In genomic region chr6:124863125-124863657, GRCm38 (mm10) we compare ENCODE assay signal across 8 mouse cellular contexts. TPM values are rescaled to one million over a fixed set of nuclear protein-coding genes. Genes with fewer than 3 reads are reported as not detected.
DNase-seq lines count a peak whose midpoint lies in the region; ATAC-seq lines count a peak whose summit lies in the region.

No protein-coding gene starts in this region.

- DNase-seq in left cerebral cortex, postnatal 25 days (ENCODE audit: low spot score in 2 of 2), result peak; percentile 20 to 37
- DNase-seq in left cerebral cortex, adult 18-20 months (ENCODE audit: low spot score in 2 of 2), result no peak
- peak; percentile 66 for DNase-seq in cerebellum, postnatal 14 days
- DNase-seq in hindbrain, embryonic 11.5 days (ENCODE audit: low spot score), result peak; percentile 43
- DNase-seq in midbrain, embryonic 14.5 days, result peak; percentile 68
- DNase-seq in spleen, adult 18-20 months, result no peak

- H3K27ac ChIP-seq in hindbrain, embryonic 11.5 days (ENCODE audit: low read depth, low read length), result peak overlapping the region; percentile 84
- H3K27ac ChIP-seq in midbrain, embryonic 14.5 days (replicated peaks; ENCODE audit: low read depth, low read length), result peak overlapping the region; percentile 96

- no peaks in the 10 kb centered on the region for H3K36me3 ChIP-seq in hindbrain, embryonic 11.5 days (ENCODE audit: control insufficient read depth, insufficient read depth, low read length)
- H3K36me3 ChIP-seq in midbrain, embryonic 14.5 days (ENCODE audit: control insufficient read depth, insufficient read depth, low read length), result peaks cover 20% of the 10 kb centered on the region

- peak overlapping the region; percentile 66 for H3K9ac ChIP-seq in hindbrain, embryonic 11.5 days (ENCODE audit: low read depth, low read length)
- H3K9ac ChIP-seq in midbrain, embryonic 14.5 days (replicated peaks; ENCODE audit: low read length), result peak overlapping the region; percentile 91

- intact Hi-C loops in left cerebral cortex, postnatal 25 days (cut with DNase I), result loop anchor here (1.0 kb wide), 1 partner anchor 41 kb away; no protein-coding TSS in a partner anchor

- peaks cover 23% of the 10 kb centered on the region for H3K4me1 ChIP-seq in hindbrain, embryonic 11.5 days (replicated peaks; ENCODE audit: control insufficient read depth, insufficient read depth, low read length)
- peaks cover 50% of the 10 kb centered on the region for H3K4me1 ChIP-seq in midbrain, embryonic 14.5 days (ENCODE audit: control insufficient read depth, insufficient read depth, low read length)

- H3K4me3 ChIP-seq in hindbrain, embryonic 11.5 days (ENCODE audit: low read depth, low read length), result peak overlapping the region; percentile 50
- peak overlapping the region; percentile 70 for H3K4me3 ChIP-seq in midbrain, embryonic 14.5 days (replicated peaks; ENCODE audit: low read depth, low read length)

- 2% methylated on average over 11 of the region's 16 CpGs for WGBS in hindbrain, embryonic 11.5 days
- 0% methylated on average over 15 of the region's 16 CpGs for WGBS in midbrain, embryonic 14.5 days

- H3K27me3 ChIP-seq in hindbrain, embryonic 11.5 days (ENCODE audit: control insufficient read depth, insufficient read depth, low read length), result no peaks in the 10 kb centered on the region
- no peaks in the 10 kb centered on the region for H3K27me3 ChIP-seq in midbrain, embryonic 14.5 days (ENCODE audit: control insufficient read depth, insufficient read depth, low read length)

- H3K9me3 ChIP-seq in hindbrain, embryonic 11.5 days (ENCODE audit: control insufficient read depth, low read length), result no peaks in the 10 kb centered on the region
- H3K9me3 ChIP-seq in midbrain, embryonic 14.5 days (ENCODE audit: control insufficient read depth, low read length), result no peaks in the 10 kb centered on the region

- ATAC-seq in hindbrain, embryonic 11.5 days (ENCODE audit: low FRiP score), result peak; percentile 34
- peak; percentile 19 for ATAC-seq in midbrain, embryonic 14.5 days (ENCODE audit: low FRiP score, low TSS enrichment)
- no peak for ATAC-seq in megakaryocyte progenitor cell, adult 5-6 weeks (replicated peaks; ENCODE audit: poor library complexity)
- ATAC-seq in granulocyte monocyte progenitor cell, adult 5-6 weeks (replicated peaks; ENCODE audit: poor library complexity, severe bottlenecking), result no peak

- H3K4me2 ChIP-seq in hindbrain, embryonic 11.5 days (replicated peaks; ENCODE audit: low read depth, low read length), result peak overlapping the region; percentile 80
- H3K4me2 ChIP-seq in midbrain, embryonic 14.5 days (ENCODE audit: low read length), result peak overlapping the region; percentile 70

RNA-seq across cellular contexts. Expression of gene Gpr162, which starts 0.6 kb away (rescaled TPM):
- total RNA-seq in left cerebral cortex, postnatal 25 days (2021), result 100 to 1,000 TPM; 207 to 229 TPM
- 100 to 1,000 TPM; 212 to 232 TPM for total RNA-seq in left cerebral cortex, adult 18-20 months (2021)
- 1.9 and 2.3 TPM in 2 replicates for polyA plus RNA-seq in hindbrain, embryonic 11.5 days (2014; fragmentation: Nextera tagmentation; extraction: Ambion mirVana)
- polyA plus RNA-seq in midbrain, embryonic 14.5 days (2014; fragmentation: Nextera tagmentation; extraction: Ambion mirVana), result 14.7 and 34.9 TPM in 2 replicates
- total RNA-seq in megakaryocyte progenitor cell, adult 5-6 weeks (2015), result not detected in 2 replicates
- not detected in 2 replicates for total RNA-seq in megakaryocyte progenitor cell, adult 5-6 weeks (2017)
- 2.0 TPM in 1 of 2 replicates, not detected in the other for total RNA-seq in granulocyte monocyte progenitor cell, adult 5-6 weeks (2014; fragmentation: Nextera tagmentation)
- not detected in 2 replicates for total RNA-seq in granulocyte monocyte progenitor cell, adult 5-6 weeks (2017)

RNA-seq across cellular contexts. Expression of gene P3h3, which starts 5.6 kb away (rescaled TPM):
- total RNA-seq in left cerebral cortex, postnatal 25 days (2021), result 10 to 100 TPM; 21.9 to 25.7 TPM
- 10 to 100 TPM; 23.5 to 30.9 TPM for total RNA-seq in left cerebral cortex, adult 18-20 months (2021)
- 12.1 and 14.7 TPM in 2 replicates for polyA plus RNA-seq in hindbrain, embryonic 11.5 days (2014; fragmentation: Nextera tagmentation; extraction: Ambion mirVana)
- polyA plus RNA-seq in midbrain, embryonic 14.5 days (2014; fragmentation: Nextera tagmentation; extraction: Ambion mirVana), result 13.9 and 15.7 TPM in 2 replicates
- 1.3 and 3.5 TPM in 2 replicates for total RNA-seq in megakaryocyte progenitor cell, adult 5-6 weeks (2015)
- 1.00 and 2.5 TPM in 2 replicates for total RNA-seq in megakaryocyte progenitor cell, adult 5-6 weeks (2017)
- total RNA-seq in granulocyte monocyte progenitor cell, adult 5-6 weeks (2014; fragmentation: Nextera tagmentation), result 1.4 and 4.3 TPM in 2 replicates
- 3.4 and 4.0 TPM in 2 replicates for total RNA-seq in granulocyte monocyte progenitor cell, adult 5-6 weeks (2017)

RNA-seq across cellular contexts. Expression of gene Gnb3, which starts 23.1 kb away (rescaled TPM):
- under 1 TPM in 1 of 2 experiments, not detected in 1; 0.18 TPM for total RNA-seq in left cerebral cortex, postnatal 25 days (2021)
- total RNA-seq in left cerebral cortex, adult 18-20 months (2021), result under 1 TPM in 1 of 2 experiments, not detected in 1; 0.21 TPM
- polyA plus RNA-seq in hindbrain, embryonic 11.5 days (2014; fragmentation: Nextera tagmentation; extraction: Ambion mirVana), result 0.22 and 0.64 TPM in 2 replicates
- 1.7 and 4.5 TPM in 2 replicates for polyA plus RNA-seq in midbrain, embryonic 14.5 days (2014; fragmentation: Nextera tagmentation; extraction: Ambion mirVana)
- total RNA-seq in megakaryocyte progenitor cell, adult 5-6 weeks (2015), result not detected in 2 replicates
- total RNA-seq in megakaryocyte progenitor cell, adult 5-6 weeks (2017), result not detected in 2 replicates
- not detected in 2 replicates for total RNA-seq in granulocyte monocyte progenitor cell, adult 5-6 weeks (2014; fragmentation: Nextera tagmentation)
- total RNA-seq in granulocyte monocyte progenitor cell, adult 5-6 weeks (2017), result not detected in 2 replicates

RNA-seq across cellular contexts. Expression of gene Cd4, which starts 24.8 kb away (rescaled TPM):
- total RNA-seq in left cerebral cortex, postnatal 25 days (2021), result 1 to 10 TPM; 2.8 to 8.7 TPM
- 1 to 10 TPM; 4.2 to 8.6 TPM for total RNA-seq in left cerebral cortex, adult 18-20 months (2021)
- 0.19 TPM in 1 of 2 replicates, not detected in the other for polyA plus RNA-seq in hindbrain, embryonic 11.5 days (2014; fragmentation: Nextera tagmentation; extraction: Ambion mirVana)
- polyA plus RNA-seq in midbrain, embryonic 14.5 days (2014; fragmentation: Nextera tagmentation; extraction: Ambion mirVana), result 0.11 and 0.27 TPM in 2 replicates
- total RNA-seq in megakaryocyte progenitor cell, adult 5-6 weeks (2015), result 0.42 and 1.0 TPM in 2 replicates
- 0.08 and 1.0 TPM in 2 replicates for total RNA-seq in megakaryocyte progenitor cell, adult 5-6 weeks (2017)
- total RNA-seq in granulocyte monocyte progenitor cell, adult 5-6 weeks (2014; fragmentation: Nextera tagmentation), result 0.90 TPM in 1 of 2 replicates, not detected in the other
- total RNA-seq in granulocyte monocyte progenitor cell, adult 5-6 weeks (2017), result 0.41 and 0.60 TPM in 2 replicates

RNA-seq across cellular contexts. Expression of gene Cdca3, which starts 33.8 kb away (rescaled TPM):
- total RNA-seq in left cerebral cortex, postnatal 25 days (2021), result 1 to 10 TPM in 1 of 2 experiments, under 1 TPM in 1; 0.50 to 1.1 TPM
- total RNA-seq in left cerebral cortex, adult 18-20 months (2021), result under 1 TPM; 0.23 to 0.42 TPM
- 185 and 193 TPM in 2 replicates for polyA plus RNA-seq in hindbrain, embryonic 11.5 days (2014; fragmentation: Nextera tagmentation; extraction: Ambion mirVana)
- 25.0 and 43.7 TPM in 2 replicates for polyA plus RNA-seq in midbrain, embryonic 14.5 days (2014; fragmentation: Nextera tagmentation; extraction: Ambion mirVana)
- 130 and 145 TPM in 2 replicates for total RNA-seq in megakaryocyte progenitor cell, adult 5-6 weeks (2015)
- 149 and 159 TPM in 2 replicates for total RNA-seq in megakaryocyte progenitor cell, adult 5-6 weeks (2017)
- 86.1 and 89.0 TPM in 2 replicates for total RNA-seq in granulocyte monocyte progenitor cell, adult 5-6 weeks (2014; fragmentation: Nextera tagmentation)
- 128 and 162 TPM in 2 replicates for total RNA-seq in granulocyte monocyte progenitor cell, adult 5-6 weeks (2017)

Comparison
In these comparisons a context has a peak if more than half of its experiments do, and no peak if none do; other contexts are left out.
1. DNase-seq: peak in left cerebral cortex, postnatal 25 days (2 of 2), cerebellum, postnatal 14 days (2 of 2), hindbrain, embryonic 11.5 days (single experiment) and midbrain, embryonic 14.5 days (single experiment); none in left cerebral cortex, adult 18-20 months (0 of 2) and spleen, adult 18-20 months (0 of 2).
2. ATAC-seq: peak in hindbrain, embryonic 11.5 days (single experiment) and midbrain, embryonic 14.5 days (single experiment); none in megakaryocyte progenitor cell, adult 5-6 weeks (single experiment) and granulocyte monocyte progenitor cell, adult 5-6 weeks (single experiment).
3. RNA of gene Gpr162, which starts 0.6 kb away (total RNA-seq): 212 to 232 TPM in left cerebral cortex, adult 18-20 months and 207 to 229 TPM in left cerebral cortex, postnatal 25 days; 2.0 TPM in granulocyte monocyte progenitor cell, adult 5-6 weeks and not detected in megakaryocyte progenitor cell, adult 5-6 weeks; every median in the first group is over 10 times any median in the second.
4. RNA of gene P3h3, which starts 5.6 kb away (total RNA-seq): 23.5 to 30.9 TPM in left cerebral cortex, adult 18-20 months and 21.9 to 25.7 TPM in left cerebral cortex, postnatal 25 days; 1.4 to 4.3 TPM in granulocyte monocyte progenitor cell, adult 5-6 weeks and 1.00 to 3.5 TPM in megakaryocyte progenitor cell, adult 5-6 weeks; every median in the first group is over 4 times any median in the second.